Mouse (Mus musculus): Measurements from ENCODE around the gene Tcf19.
"Not testable (repeated sequence)": the region's sequence is repeated elsewhere in the genome, so short reads cannot be mapped to it uniquely, and the experiment has no call there.

Tcf19 gene

GRCm38 (mm10) chr17:35532901-35533300 is 16.3 kb upstream of the Tcf19 start, which contains the start of gene Psors1c2:
TSS of gene Psors1c2 (plus strand) at chr17:35533201.
- DNase-seq (ENCODE audit: low spot score in 2 of 2): no peak

DNA sequence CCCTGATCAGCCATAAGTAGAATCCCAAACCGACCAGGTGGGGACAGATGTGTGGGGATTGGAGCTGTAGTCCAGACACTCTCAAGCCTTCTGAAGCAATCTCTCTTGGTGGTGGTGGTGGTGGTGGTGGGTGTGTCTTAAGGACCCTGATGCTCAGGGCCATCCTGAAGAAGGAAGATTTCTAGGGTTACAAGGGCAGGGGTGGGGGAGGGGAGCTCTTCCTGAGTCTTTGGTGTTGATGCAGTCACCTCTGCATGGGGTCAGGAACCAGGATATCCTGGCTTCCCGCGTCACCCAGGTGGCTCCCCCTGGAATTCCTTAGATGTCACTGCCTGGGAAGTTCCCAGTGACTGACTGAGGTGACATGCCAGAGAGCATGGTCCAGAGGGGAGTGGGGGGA is 15.7 kb upstream of the Tcf19 start:
- no peak for DNase-seq (ENCODE audit: low spot score in 2 of 2)

DNA sequence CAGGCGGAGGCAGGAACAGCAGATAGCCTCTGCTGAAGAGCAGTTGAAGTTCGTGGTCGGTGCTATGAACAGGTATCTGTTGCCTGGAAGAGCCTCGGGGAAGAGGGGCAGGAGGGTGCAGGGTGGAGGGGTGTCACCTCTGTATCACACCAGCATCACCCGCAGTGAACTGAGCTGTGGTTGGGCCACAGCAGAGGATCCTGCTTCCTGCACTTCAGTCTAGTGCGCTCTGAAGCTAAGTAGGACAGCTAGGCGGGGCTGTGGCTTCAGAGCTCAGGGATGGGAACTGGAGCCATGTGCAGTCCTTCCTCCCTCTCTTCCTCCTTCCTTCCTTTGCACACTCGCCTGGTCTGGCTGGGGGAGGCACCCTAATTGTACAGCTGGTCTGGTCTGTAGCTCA is 10.0 kb upstream of the Tcf19 start:
- no peak for DNase-seq (ENCODE audit: low spot score in 2 of 2)

GRCm38 (mm10) chr17:35524354-35524753 is 7.7 kb upstream of the Tcf19 start:
- DNase-seq (ENCODE audit: low spot score in 2 of 2): no peak

DNA sequence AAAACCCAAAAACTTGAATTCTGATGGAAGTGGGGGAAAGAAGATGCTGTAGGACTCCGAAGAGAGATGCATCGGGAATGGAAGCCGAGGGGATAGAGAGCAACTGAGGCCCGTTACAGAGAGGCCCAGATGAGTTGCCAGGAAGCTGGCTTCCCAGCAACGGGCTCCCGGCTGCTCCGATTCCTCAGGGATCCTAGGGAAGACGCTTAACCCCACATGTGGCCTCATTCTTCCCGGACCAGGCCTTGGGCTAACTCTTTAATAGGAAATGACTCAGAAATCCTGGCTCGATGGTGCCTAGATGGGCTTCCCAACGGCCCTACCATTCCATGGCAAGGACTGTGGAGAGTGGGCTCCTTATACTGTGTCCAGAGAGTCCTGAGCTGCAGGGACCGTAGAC is 902 bp upstream of the Tcf19 start:
- DNase-seq (ENCODE audit: low spot score in 2 of 2): no peak

- DNase-seq (ENCODE audit: low spot score in 2 of 2): no peak
Observed at GRCm38 (mm10) chr17:35515911-35516640, 548 bp downstream of the Tcf19 start.

DNA sequence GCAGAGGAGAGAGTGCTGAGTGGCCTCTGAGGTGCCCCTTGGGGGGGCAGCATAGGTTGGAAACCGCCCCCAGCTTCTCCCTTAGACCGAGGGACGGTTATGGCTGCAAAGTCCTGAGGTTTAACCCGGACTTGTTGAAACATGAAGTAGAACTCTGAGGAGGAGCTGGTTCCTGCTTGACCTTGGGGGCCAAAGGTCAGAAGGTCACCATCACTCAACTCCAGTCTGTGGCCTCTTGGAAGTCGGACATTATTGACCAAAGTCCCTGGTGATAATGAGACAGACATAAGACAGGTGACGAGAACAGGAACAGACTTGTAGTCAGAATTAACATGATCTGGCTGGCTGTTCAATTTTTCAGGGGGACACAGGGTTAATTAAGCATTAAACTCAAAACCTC is 1.9 kb downstream of the Tcf19 start:
- DNase-seq (ENCODE audit: low spot score in 2 of 2): no peak

DNA sequence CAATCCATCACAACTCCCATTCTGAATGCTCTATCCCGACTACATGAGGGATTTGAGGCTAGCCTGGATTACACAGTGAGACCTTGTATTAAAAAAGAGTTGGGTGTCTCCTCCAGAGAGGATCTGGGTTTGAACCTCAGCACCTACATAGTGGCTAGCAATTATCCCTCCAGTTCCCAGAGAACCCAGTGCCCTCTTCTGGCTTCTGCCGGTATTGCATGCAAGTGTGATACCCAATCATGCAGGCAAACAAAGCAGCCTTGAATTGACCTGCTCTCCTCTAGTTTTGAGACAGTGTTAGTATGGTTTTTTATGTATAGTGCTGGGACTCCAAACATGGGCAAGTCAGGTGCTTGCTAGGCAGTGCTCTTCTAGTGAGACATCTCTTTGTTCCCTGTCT is 2.7 kb downstream of the Tcf19 start:
- peak; percentile 69 to 81 for DNase-seq (ENCODE audit: low spot score in 2 of 2)

DNA sequence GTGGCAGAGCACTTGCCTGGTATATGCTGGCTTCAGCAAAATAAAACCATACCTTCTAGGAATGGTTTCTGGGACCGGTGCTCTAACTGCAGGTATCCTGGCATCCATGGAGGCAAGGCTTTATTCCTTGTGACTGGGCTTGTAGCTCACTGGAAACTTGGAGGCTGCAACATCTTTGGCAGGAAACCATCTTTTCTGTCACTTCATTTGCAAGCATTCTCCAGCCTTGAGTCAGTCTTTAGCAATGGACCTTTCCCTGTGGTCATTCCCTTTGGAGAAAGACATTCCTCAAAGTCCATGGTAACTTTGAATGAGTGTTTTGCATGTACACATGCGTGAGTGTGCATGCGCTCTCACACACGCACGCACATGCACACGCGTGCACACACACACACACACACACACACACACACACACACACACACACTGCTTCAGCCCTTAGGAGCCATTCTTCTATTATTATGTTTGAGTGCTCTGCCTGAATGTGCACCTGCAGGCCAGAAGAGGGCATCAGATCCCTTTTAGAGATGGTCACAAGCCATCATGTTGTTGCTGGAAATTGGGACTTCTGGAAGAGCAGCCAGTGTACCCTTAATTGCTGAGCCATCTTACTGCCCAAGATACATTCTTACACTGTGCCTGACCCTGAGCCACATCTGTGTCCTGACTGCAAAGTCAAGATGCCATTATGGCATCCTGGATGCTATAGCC is 3.6 kb downstream of the Tcf19 start:
- no peak for DNase-seq (ENCODE audit: low spot score in 2 of 2)

- peak in 1 of 2 experiments; percentile 31 for DNase-seq (ENCODE audit: low spot score in 2 of 2)
Observed at GRCm38 (mm10) chr17:35509284-35509683, 7.3 kb downstream of the Tcf19 start.

GRCm38 (mm10) chr17:35508279-35508678 is 8.3 kb downstream of the Tcf19 start:
- DNase-seq (ENCODE audit: low spot score in 2 of 2): not testable (repeated sequence)

DNA sequence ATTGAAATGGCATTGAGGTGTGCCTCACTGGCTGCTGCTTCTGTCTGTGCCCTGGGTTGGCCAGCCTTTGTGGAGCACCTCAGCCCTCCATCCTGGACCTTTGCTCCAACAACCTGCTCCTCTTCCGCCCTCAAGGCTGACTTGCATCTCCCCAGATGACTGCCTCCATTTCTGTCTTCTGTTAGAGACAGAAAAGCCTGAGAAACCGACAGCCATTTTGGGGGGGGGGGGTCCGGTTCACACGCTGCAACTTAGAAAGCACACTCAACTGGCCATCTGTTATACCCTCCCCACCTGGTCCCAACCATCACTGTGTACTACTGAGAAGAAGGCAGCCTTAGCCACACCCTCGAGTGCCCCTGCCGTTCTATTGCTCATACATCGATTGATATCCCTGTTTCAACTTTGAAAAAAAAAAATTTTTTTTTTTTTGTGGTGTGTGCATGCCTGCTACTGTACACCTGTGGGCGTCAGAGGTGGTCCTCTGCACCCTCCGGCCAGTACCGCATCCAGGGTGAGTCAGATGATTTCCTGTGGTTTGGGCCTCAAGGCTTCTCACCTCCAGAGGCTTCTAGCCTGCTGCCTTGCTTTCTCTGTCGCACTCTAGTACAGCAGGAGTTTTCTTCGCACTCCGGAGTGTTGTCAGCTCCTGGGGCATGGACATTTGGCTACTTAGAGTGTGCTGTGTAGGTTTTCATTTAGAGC is 8.9 kb downstream of the Tcf19 start:
- no peak for DNase-seq (ENCODE audit: low spot score in 2 of 2)

DNA sequence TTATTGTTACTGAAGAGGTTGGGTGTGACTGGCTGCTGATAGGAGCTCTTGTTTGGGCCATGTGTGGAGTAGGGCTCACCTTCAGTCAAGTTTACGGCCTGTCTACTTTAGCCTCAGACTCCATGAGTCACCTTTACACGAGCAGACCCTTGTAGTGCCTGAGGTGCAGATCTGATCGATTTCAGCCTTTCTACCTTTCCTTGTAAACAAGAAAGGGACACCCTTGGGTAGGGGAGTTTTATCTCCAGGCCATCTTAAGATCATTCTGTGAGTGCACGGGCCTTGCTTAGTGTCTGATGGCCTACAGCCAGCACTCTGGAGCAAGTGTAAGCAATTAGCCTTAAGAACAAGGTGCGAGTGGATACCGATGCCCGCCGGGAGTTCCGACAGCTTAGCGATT is 9.7 kb downstream of the Tcf19 start:
- DNase-seq (ENCODE audit: low spot score in 2 of 2): no peak

DNA sequence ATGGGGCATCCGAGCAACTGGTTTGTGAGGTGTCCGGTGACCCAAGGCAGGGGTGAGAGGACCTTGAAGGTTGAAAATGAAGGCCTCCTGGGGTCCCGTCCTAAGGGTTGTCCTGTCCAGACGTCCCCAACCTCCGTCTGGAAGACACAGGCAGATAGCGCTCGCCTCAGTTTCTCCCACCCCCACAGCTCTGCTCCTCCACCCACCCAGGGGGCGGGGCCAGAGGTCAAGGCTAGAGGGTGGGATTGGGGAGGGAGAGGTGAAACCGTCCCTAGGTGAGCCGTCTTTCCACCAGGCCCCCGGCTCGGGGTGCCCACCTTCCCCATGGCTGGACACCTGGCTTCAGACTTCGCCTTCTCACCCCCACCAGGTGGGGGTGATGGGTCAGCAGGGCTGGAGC is 10.8 kb downstream of the Tcf19 start, which contains the start of gene Pou5f1:
TSS of gene Pou5f1 (plus strand) at position 243 of the 400 bp plus-strand sequence.
- DNase-seq (ENCODE audit: low spot score in 2 of 2): no peak

DNA sequence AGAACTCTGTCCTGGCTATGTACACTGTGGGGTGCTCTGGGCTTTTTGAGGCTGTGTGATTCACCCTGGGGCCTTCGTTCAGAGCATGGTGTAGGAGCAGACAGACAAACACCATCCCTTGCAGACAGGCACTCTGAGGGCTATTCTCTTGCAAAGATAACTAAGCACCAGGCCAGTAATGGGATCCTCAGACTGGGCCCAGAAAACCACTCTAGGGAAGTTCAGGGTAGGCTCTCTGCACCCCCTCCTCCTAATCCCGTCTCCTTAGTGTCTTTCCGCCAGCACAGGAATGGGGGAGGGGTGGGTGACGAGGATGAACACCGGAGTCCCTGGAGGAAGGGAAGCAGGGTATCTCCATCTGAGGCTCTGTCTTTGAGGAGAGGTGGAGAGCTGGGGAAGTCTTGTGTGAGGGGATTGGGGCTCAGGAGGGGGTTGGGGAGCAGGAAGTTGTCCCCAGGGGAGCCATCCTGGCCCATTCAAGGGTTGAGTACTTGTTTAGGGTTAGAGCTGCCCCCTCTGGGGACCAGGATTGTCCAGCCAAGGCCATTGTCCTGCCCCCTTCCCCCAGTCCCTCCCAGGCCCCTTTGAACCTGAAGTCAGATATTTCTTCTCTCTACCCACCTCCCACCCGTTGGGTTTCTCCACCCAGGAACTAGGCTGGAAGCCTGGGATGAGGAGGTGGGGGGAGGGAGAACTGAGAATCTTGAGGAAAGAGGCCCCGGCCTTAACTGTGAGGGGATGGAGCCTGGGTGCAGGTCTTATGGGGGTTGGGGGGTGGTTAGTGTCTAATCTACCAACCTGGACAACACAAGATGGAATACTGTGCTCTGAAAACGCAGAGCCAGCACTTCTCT is 11.8 kb downstream of the Tcf19 start:
- DNase-seq (ENCODE audit: low spot score in 2 of 2): no peak

- no peak for DNase-seq (ENCODE audit: low spot score in 2 of 2)
Observed at GRCm38 (mm10) chr17:35503849-35504248, 12.8 kb downstream of the Tcf19 start.

- no peak for DNase-seq (ENCODE audit: low spot score in 2 of 2)
Observed at GRCm38 (mm10) chr17:35502762-35503161, 13.9 kb downstream of the Tcf19 start.

GRCm38 (mm10) chr17:35502226-35502625 is 14.4 kb downstream of the Tcf19 start:
- DNase-seq (ENCODE audit: low spot score in 2 of 2): no peak

DNA sequence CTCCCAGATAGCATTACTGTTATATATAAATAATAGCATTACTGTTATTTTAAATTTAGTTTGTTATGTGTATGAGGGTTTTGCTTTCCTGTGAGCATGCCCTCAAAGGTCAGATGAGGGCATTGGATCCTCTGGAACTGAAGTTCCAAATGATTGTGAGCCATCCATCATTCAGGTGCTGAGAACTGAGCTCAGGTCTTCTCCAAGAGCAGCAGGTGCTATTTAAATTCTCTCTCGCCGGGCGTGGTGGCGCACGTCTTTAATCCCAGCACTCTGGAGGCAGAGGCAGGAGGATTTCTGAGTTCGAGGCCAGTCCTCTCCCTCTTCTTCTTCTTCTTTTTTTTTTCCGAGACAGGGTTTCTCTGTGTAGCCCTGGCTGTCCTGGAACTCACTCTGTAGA is 19.5 kb downstream of the Tcf19 start:
- DNase-seq (ENCODE audit: low spot score in 2 of 2): no peak

GRCm38 (mm10) chr17:35490320-35490719 is 26.3 kb downstream of the Tcf19 start:
- no peak for DNase-seq (ENCODE audit: low spot score in 2 of 2)

DNA sequence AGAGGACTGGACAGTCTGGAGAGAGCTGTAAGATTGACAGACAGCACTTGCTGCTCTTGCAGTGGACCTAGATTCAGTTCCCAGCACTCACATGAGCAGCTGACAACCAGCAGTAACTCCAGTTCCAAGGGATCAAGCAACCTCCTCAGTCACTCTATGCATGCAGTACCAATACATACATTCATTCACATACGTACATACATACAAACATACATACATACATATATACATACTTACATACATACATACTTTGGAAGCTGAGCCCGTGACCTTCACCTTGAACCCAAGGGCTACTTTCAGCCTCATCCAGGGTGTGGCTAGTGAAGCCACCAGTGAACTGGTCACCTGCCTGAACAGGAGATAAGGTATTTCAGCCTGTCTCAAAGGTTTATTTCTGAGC is 28.6 kb downstream of the Tcf19 start:
- DNase-seq (ENCODE audit: low spot score in 2 of 2): no peak

GRCm38 (mm10) chr17:35486726-35487125 is 29.9 kb downstream of the Tcf19 start:
- no peak for DNase-seq (ENCODE audit: low spot score in 2 of 2)

Measured in spleen, postnatal 14 days (tissue).